Mouse (Mus musculus) forebrain, embryonic 15.5 days (tissue): Measurements from ENCODE around the gene Krtap4-9. TPM values are rescaled to one million over a fixed set of nuclear protein-coding genes. Genes with fewer than 3 reads are reported as not detected.
"Not testable (repeated sequence)": the region's sequence is repeated elsewhere in the genome, so short reads cannot be mapped to it uniquely, and the experiment has no call there.

Experiments used
- ATAC-seq: fragments of 200-750 bp; cut with Nextera tagmentation; replicated peaks from 2 replicates; pipeline ENCODE4 v1.8.0; 2017; ENCODE audit warnings: mild to moderate bottlenecking, moderate TSS enrichment, moderate library complexity
- H3K27ac ChIP-seq: fragments of 300-500 bp; sonication (generic); replicated peaks from 2 replicates; pipeline ENCODE4 v1.5.1; 2015; ENCODE audit warnings: mild to moderate bottlenecking, inconsistent platforms
- H3K27me3 ChIP-seq: fragments of 300-500 bp; sonication (generic); 2 replicates; pipeline ENCODE4 v1.6.1; 2015; ENCODE audit warnings: inconsistent platforms
- H3K36me3 ChIP-seq: fragments of 300-500 bp; sonication (generic); 2 replicates; pipeline ENCODE4 v1.6.1; 2015; ENCODE audit warnings: mild to moderate bottlenecking, inconsistent platforms
- H3K4me1 ChIP-seq: fragments of 300-500 bp; sonication (generic); 2 replicates; pipeline ENCODE4 v1.6.1; 2015; ENCODE audit warnings: inconsistent platforms
- H3K4me2 ChIP-seq: fragments of 300-500 bp; sonication (generic); replicated peaks from 2 replicates; pipeline ENCODE4 v1.6.1; 2015; ENCODE audit warnings: mild to moderate bottlenecking, inconsistent platforms
- H3K4me3 ChIP-seq: fragments of 300-500 bp; sonication (generic); 2 replicates; pipeline ENCODE4 v1.5.1; 2015; ENCODE audit warnings: mild to moderate bottlenecking, inconsistent platforms
- H3K9ac ChIP-seq: fragments of 300-500 bp; sonication (generic); replicated peaks from 2 replicates; pipeline ENCODE4 v1.6.1; 2015; ENCODE audit warnings: mild to moderate bottlenecking, inconsistent platforms
- H3K9me3 ChIP-seq: fragments of 300-500 bp; sonication (generic); 2 replicates; pipeline ENCODE4 v1.6.1; 2016; ENCODE audit warnings: inconsistent platforms
- WGBS: fragments of 180-500 bp; shearing (Covaris S2); methylation state at CpG from one replicate; pipeline ENCODE4 v1.1.7; 2015; ENCODE audit warnings: mixed read lengths; 5-methylcytosine and 5-hydroxymethylcytosine counted together
- polyA plus RNA-seq: library from polyadenylated mRNA; unstranded; fragments of >200 nt; fragmentation: Nextera tagmentation; extraction: Ambion mirVana; gene quantifications from 2 replicates; pipeline ENCODE4 v1.2.1, GENCODE M21; 2015

Krtap4-9 gene
- polyA plus RNA-seq: not detected in 2 replicates

GRCm38 (mm10) chr11:99784900-99785299 is at the start of gene Krtap4-9:
Krtap4-9 (plus strand) TSS chr11:99785200.
- not testable (repeated sequence) for H3K4me1 ChIP-seq, H3K9me3 ChIP-seq, H3K27ac ChIP-seq, H3K4me2 ChIP-seq, H3K27me3 ChIP-seq, H3K4me3 ChIP-seq, H3K9ac ChIP-seq, ATAC-seq, H3K36me3 ChIP-seq

GRCm38 (mm10) chr11:99743985-99744384 is 41.0 kb upstream of the Krtap4-9 start:
- no peaks in the 10 kb centered on the region for H3K4me1 ChIP-seq
- H3K27me3 ChIP-seq: no peaks in the 10 kb centered on the region
- H3K27ac ChIP-seq: no peak overlapping the region
- no peak overlapping the region for H3K9ac ChIP-seq
- H3K4me2 ChIP-seq: no peak overlapping the region
- no peaks in the 10 kb centered on the region for H3K9me3 ChIP-seq
- ATAC-seq: no peak
- WGBS: 95% methylated on average over 3 of the region's 3 CpGs
- no peak overlapping the region for H3K4me3 ChIP-seq
- H3K36me3 ChIP-seq: no peaks in the 10 kb centered on the region

- no peak overlapping the region for H3K27ac ChIP-seq
- no peak overlapping the region for H3K9ac ChIP-seq
- no peaks in the 10 kb centered on the region for H3K4me1 ChIP-seq
- H3K27me3 ChIP-seq: no peaks in the 10 kb centered on the region
- H3K4me2 ChIP-seq: no peak overlapping the region
- no peak for ATAC-seq
- H3K36me3 ChIP-seq: no peaks in the 10 kb centered on the region
- no peaks in the 10 kb centered on the region for H3K9me3 ChIP-seq
- no peak overlapping the region for H3K4me3 ChIP-seq
- WGBS: 94% methylated on average over 1 of the region's 1 CpGs
These were observed 26.1 kb upstream of the Krtap4-9 start for GRCm38 (mm10) chr11:99758877-99759276.

GRCm38 (mm10) chr11:99768410-99768809 is 16.6 kb upstream of the Krtap4-9 start:
- H3K27ac ChIP-seq: no peak overlapping the region
- H3K4me2 ChIP-seq: no peak overlapping the region
- WGBS: 66% methylated on average over 2 of the region's 2 CpGs
- no peaks in the 10 kb centered on the region for H3K9me3 ChIP-seq
- H3K4me1 ChIP-seq: no peaks in the 10 kb centered on the region
- no peak for ATAC-seq
- no peak overlapping the region for H3K4me3 ChIP-seq
- no peaks in the 10 kb centered on the region for H3K27me3 ChIP-seq
- no peak overlapping the region for H3K9ac ChIP-seq
- no peaks in the 10 kb centered on the region for H3K36me3 ChIP-seq

DNA sequence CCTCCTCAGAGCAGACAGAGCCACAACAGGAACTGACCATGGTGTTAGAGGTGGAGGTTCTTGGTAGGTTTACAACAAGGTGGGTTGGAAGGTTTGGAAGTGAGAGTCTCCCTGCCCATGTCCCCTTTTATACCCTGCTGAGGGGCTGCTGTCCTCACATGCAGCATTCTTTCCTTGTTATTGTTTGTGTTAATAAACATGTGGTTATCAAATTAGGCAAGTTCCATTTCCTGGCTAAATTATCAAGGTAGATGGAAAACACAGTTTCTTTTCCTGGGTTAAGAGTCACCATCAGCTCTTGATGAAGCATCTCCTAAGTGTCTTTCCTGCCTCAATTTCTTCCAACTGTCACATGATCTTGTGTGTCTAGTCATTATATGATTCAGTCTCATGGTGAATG is 12.2 kb upstream of the Krtap4-9 start, which contains the start of gene Gm11595:
Gm11595 (minus strand) TSS at position 101 of the 400 bp plus-strand sequence.
- not testable (repeated sequence) for H3K9me3 ChIP-seq, H3K4me3 ChIP-seq, ATAC-seq, H3K4me2 ChIP-seq, H3K9ac ChIP-seq, H3K27ac ChIP-seq, H3K4me1 ChIP-seq, H3K36me3 ChIP-seq, H3K27me3 ChIP-seq

DNA sequence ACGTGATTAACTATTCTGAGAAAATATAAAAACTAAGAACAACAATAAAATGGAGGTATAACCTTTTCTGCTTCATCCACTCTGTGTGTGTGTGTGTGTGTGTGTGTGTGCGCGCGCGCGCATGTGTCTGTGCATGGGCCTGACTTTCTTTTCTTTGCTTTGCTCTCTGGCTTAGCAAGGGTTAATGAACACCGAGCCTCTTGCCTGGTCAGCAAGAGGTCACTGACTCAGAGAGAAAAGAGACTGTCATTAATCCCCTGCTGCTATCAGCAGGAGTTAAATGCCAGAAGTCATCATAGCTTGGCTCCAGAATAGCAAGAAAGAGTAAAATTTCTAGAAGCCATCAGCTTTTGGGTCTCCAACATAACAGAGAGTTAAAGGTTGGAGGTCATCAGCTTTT is 6.6 kb upstream of the Krtap4-9 start:
- Histone ChIP-seq H3K27me3 (no peaks in the 10 kb centered on the region), H3K36me3 (no peaks in the 10 kb centered on the region), H3K4me2 (no peak overlapping the region), H3K27ac (no peak overlapping the region), H3K4me1 (no peaks in the 10 kb centered on the region), H3K9ac (no peak overlapping the region), H3K9me3 (no peaks in the 10 kb centered on the region), H3K4me3 (no peak overlapping the region)
- no peak for ATAC-seq
- 48% methylated on average over 7 of the region's 7 CpGs for WGBS

GRCm38 (mm10) chr11:99780604-99781003 is 4.4 kb upstream of the Krtap4-9 start, which contains the start of gene Krtap4-8:
Krtap4-8 (minus strand) TSS chr11:99780704.
- Histone ChIP-seq H3K9ac (no peak within 1 kb of the TSS), H3K4me1 (no peaks in the 10 kb centered on the region), H3K27ac (no peak within 1 kb of the TSS), H3K36me3 (no peaks in the 10 kb centered on the region), H3K4me3 (no peak within 1 kb of the TSS), H3K4me2 (no peak within 1 kb of the TSS), H3K27me3 (no peaks in the 10 kb centered on the region), H3K9me3 (no peaks in the 10 kb centered on the region)
- WGBS: 87% methylated on average over 2 of the region's 2 CpGs
- no peak for ATAC-seq

GRCm38 (mm10) chr11:99793367-99793766 is 8.4 kb downstream of the Krtap4-9 start, which contains the start of gene Gm11596:
Gm11596 (minus strand) TSS chr11:99793467.
- Histone ChIP-seq H3K9ac (no peak within 1 kb of the TSS), H3K27me3 (no peaks in the 10 kb centered on the region), H3K4me2 (no peak within 1 kb of the TSS), H3K4me3 (no peak within 1 kb of the TSS), H3K9me3 (no peaks in the 10 kb centered on the region), H3K36me3 (no peaks in the 10 kb centered on the region), H3K27ac (no peak within 1 kb of the TSS), H3K4me1 (no peaks in the 10 kb centered on the region)
- 72% methylated on average over 2 of the region's 2 CpGs for WGBS
- ATAC-seq: no peak

GRCm38 (mm10) chr11:99798832-99799231 is 13.8 kb downstream of the Krtap4-9 start, which contains the start of gene Gm11569:
Gm11569 (minus strand) TSS chr11:99798932.
- not testable (repeated sequence) for H3K36me3 ChIP-seq, H3K9me3 ChIP-seq, H3K27me3 ChIP-seq, H3K27ac ChIP-seq, H3K4me2 ChIP-seq, H3K9ac ChIP-seq, ATAC-seq, H3K4me3 ChIP-seq, H3K4me1 ChIP-seq
- no CpG with 5 or more reads among the region's 1 CpGs for WGBS

GRCm38 (mm10) chr11:99804346-99804745 is 19.3 kb downstream of the Krtap4-9 start, which contains the start of gene Gm11554:
Gm11554 (minus strand) TSS chr11:99804446.
- not testable (repeated sequence) for H3K36me3 ChIP-seq, H3K9me3 ChIP-seq, ATAC-seq, H3K27ac ChIP-seq, H3K4me1 ChIP-seq, H3K9ac ChIP-seq, H3K4me2 ChIP-seq, H3K27me3 ChIP-seq, H3K4me3 ChIP-seq
- WGBS: no CpG with 5 or more reads among the region's 1 CpGs

GRCm38 (mm10) chr11:99809792-99810191 is 24.8 kb downstream of the Krtap4-9 start, which contains the start of gene Krtap4-13:
Krtap4-13 (minus strand) TSS chr11:99809892.
- H3K9ac ChIP-seq, H3K4me3 ChIP-seq, H3K4me2 ChIP-seq, H3K36me3 ChIP-seq, H3K4me1 ChIP-seq, H3K9me3 ChIP-seq, H3K27ac ChIP-seq, H3K27me3 ChIP-seq, ATAC-seq: not testable (repeated sequence)

- not testable (repeated sequence) for H3K9me3 ChIP-seq, H3K4me2 ChIP-seq, H3K9ac ChIP-seq, H3K36me3 ChIP-seq, H3K27me3 ChIP-seq, ATAC-seq, H3K4me3 ChIP-seq, H3K4me1 ChIP-seq, H3K27ac ChIP-seq
- 86% methylated on average over 2 of the region's 2 CpGs for WGBS
These were observed 30.6 kb downstream of the Krtap4-9 start, which contains the start of gene Gm11564 for GRCm38 (mm10) chr11:99815566-99815965. Gm11564 (minus strand) TSS chr11:99815666.
